In genomic region chr13:43094365-43094764, GRCm38 (mm10) we compare ENCODE assay signal across 8 mouse cellular contexts.
DNase-seq lines count a peak whose midpoint lies in the region; ATAC-seq and TF ChIP-seq lines count a peak whose summit lies in the region.

No protein-coding gene starts in this region.

- no peak overlapping the region for H3K9ac ChIP-seq in liver, embryonic 14.5 days (replicated peaks)
- no peak overlapping the region for H3K9ac ChIP-seq in liver, embryonic 11.5 days (ENCODE audit: low read depth, low read length)
- H3K9ac ChIP-seq in heart, postnatal 0 days (replicated peaks; ENCODE audit: low read depth, low read length), result no peak overlapping the region

- no peak for TF ChIP-seq EP300 in liver, embryonic 14.5 days (IDR thresholded peaks at IDR 0.05; ENCODE audit: low read depth)
- TF ChIP-seq EP300 in heart, postnatal 0 days (IDR thresholded peaks at IDR 0.05; ENCODE audit: low read depth), result no peak

- H3K27ac ChIP-seq in liver, embryonic 14.5 days, result no peak overlapping the region
- H3K27ac ChIP-seq in liver, embryonic 11.5 days (ENCODE audit: low read depth, low read length), result no peak overlapping the region
- H3K27ac ChIP-seq in heart, postnatal 0 days (ENCODE audit: low read depth), result no peak overlapping the region

- ATAC-seq in liver, embryonic 14.5 days (ENCODE audit: insufficient read depth), result no peak
- no peak for ATAC-seq in liver, embryonic 11.5 days (replicated peaks; ENCODE audit: low FRiP score)
- ATAC-seq in heart, postnatal 0 days (ENCODE audit: insufficient read depth, low read depth), result no peak

- WGBS in liver, embryonic 14.5 days (ENCODE audit: insufficient replicate concordance), result 27% methylated on average over 7 of the region's 7 CpGs
- WGBS in liver, embryonic 11.5 days, result 38% methylated on average over 7 of the region's 7 CpGs
- WGBS in heart, postnatal 0 days, result 46% methylated on average over 7 of the region's 7 CpGs

- H3K4me2 ChIP-seq in liver, embryonic 14.5 days (ENCODE audit: low read depth), result no peak overlapping the region
- H3K4me2 ChIP-seq in liver, embryonic 11.5 days, result no peak overlapping the region
- H3K4me2 ChIP-seq in heart, postnatal 0 days (ENCODE audit: low read depth, low read length), result 0 out of 2 replicates have a peak overlapping the region, but pooled peaks have one; percentile 32

- DNase-seq in liver, embryonic 14.5 days (ENCODE audit: low read depth in 3 of 3, low spot score in 3 of 3), result no peak
- DNase-seq in liver, embryonic 11.5 days (ENCODE audit: low spot score), result no peak
- peak; percentile 5 for DNase-seq in adipocyte (ENCODE audit: low spot score)
- DNase-seq in cerebellum, postnatal 36 days, result peak; percentile 50 to 57
- DNase-seq in heart, postnatal 0 days (ENCODE audit: low spot score), result peak; percentile 28
- peak; percentile 6 to 18 for DNase-seq in lung, adult 18-20 months
- DNase-seq in splenic B cell, adult 2 months (ENCODE audit: low read depth, low spot score), result peak; percentile 7
- DNase-seq in urinary bladder, adult 2 months (ENCODE audit: low spot score), result no peak

- H3K27me3 ChIP-seq in liver, embryonic 14.5 days (ENCODE audit: control insufficient read depth, insufficient read depth, low read length), result no peaks in the 10 kb centered on the region
- no peaks in the 10 kb centered on the region for H3K27me3 ChIP-seq in liver, embryonic 11.5 days (replicated peaks; ENCODE audit: control insufficient read depth, insufficient read depth, low read length)
- no peaks in the 10 kb centered on the region for H3K27me3 ChIP-seq in heart, postnatal 0 days (ENCODE audit: control insufficient read depth, insufficient read depth, low read length)
- H3K27me3 ChIP-seq in splenic B cell, adult 2 months (ENCODE audit: control insufficient read depth, insufficient read depth, low read length, poor library complexity, severe bottlenecking), result no peaks in the 10 kb centered on the region

- no peak overlapping the region for H3K4me3 ChIP-seq in liver, embryonic 14.5 days (ENCODE audit: insufficient read depth in 1 of 2, low read depth in 2 of 2, low read length in 2 of 2)
- H3K4me3 ChIP-seq in liver, embryonic 11.5 days (ENCODE audit: low read depth, low read length), result no peak overlapping the region
- no peak overlapping the region for H3K4me3 ChIP-seq in heart, postnatal 0 days (ENCODE audit: low read depth, low read length)

- peak; percentile 58 for TF ChIP-seq CTCF in liver, embryonic 14.5 days (IDR thresholded peaks at IDR 0.05; ENCODE audit: low read depth)
- peak; percentile 69 for TF ChIP-seq CTCF in heart, postnatal 0 days (IDR thresholded peaks at IDR 0.05; ENCODE audit: low read depth)

- H3K4me1 ChIP-seq in liver, embryonic 14.5 days (replicated peaks; ENCODE audit: control insufficient read depth in 2 of 2, insufficient read depth in 2 of 2, low read length in 1 of 2), result no peaks in the 10 kb centered on the region
- no peaks in the 10 kb centered on the region for H3K4me1 ChIP-seq in liver, embryonic 11.5 days (replicated peaks; ENCODE audit: control insufficient read depth, insufficient read depth, low read length)
- no peaks in the 10 kb centered on the region for H3K4me1 ChIP-seq in heart, postnatal 0 days (ENCODE audit: control insufficient read depth, insufficient read depth)

- no peaks in the 10 kb centered on the region for H3K36me3 ChIP-seq in liver, embryonic 14.5 days (replicated peaks; ENCODE audit: control insufficient read depth, insufficient read depth, low read depth)
- H3K36me3 ChIP-seq in liver, embryonic 11.5 days (ENCODE audit: control insufficient read depth, insufficient read depth, low read length), result no peaks in the 10 kb centered on the region
- H3K36me3 ChIP-seq in heart, postnatal 0 days (replicated peaks; ENCODE audit: control insufficient read depth, insufficient read depth, low read length), result no peaks in the 10 kb centered on the region
- H3K36me3 ChIP-seq in splenic B cell, adult 2 months (ENCODE audit: control insufficient read depth, insufficient read depth, low read length, poor library complexity, severe bottlenecking), result no peaks in the 10 kb centered on the region

- H3K9me3 ChIP-seq in liver, embryonic 14.5 days (ENCODE audit: control insufficient read depth, low read length), result no peaks in the 10 kb centered on the region
- H3K9me3 ChIP-seq in liver, embryonic 11.5 days (ENCODE audit: control insufficient read depth, low read length), result no peaks in the 10 kb centered on the region
- H3K9me3 ChIP-seq in heart, postnatal 0 days (replicated peaks; ENCODE audit: control insufficient read depth, low read length), result no peaks in the 10 kb centered on the region

Comparison
In these comparisons a context has a peak if more than half of its experiments do, and no peak if none do; other contexts are left out.
1. DNase-seq: peak in adipocyte (single experiment), cerebellum, postnatal 36 days (2 of 2), heart, postnatal 0 days (single experiment), lung, adult 18-20 months (2 of 2) and splenic B cell, adult 2 months (single experiment); none in liver, embryonic 14.5 days (0 of 3), liver, embryonic 11.5 days (single experiment) and urinary bladder, adult 2 months (single experiment).